ENCODE assay signal across 9 mouse cellular contexts in genomic region chr15:30480676-30481075, GRCm38 (mm10).
DNase-seq lines count a peak whose midpoint lies in the region; ATAC-seq lines count a peak whose summit lies in the region.
"Had no signal": no experiment of that assay in that cellular context is flagged by ENCODE, and none has a peak within 500 bp of the region (broad histone marks: within the 10 kb centered on the region; RNA-seq: fewer than 3 reads in every experiment).

No protein-coding gene starts in this region.

- peak; percentile 86 for DNase-seq in heart, adult 11 months
- DNase-seq in ovary, postnatal 14 days (ENCODE audit: low spot score), result peak; percentile 8
- no peak for DNase-seq in ovary, postnatal 10 days (ENCODE audit: low spot score)
- peak; percentile 35 to 42 for DNase-seq in layer of hippocampus, adult 18-20 months (ENCODE audit: low spot score in 2 of 2)
- peak; percentile 47 for DNase-seq in right cerebral cortex, postnatal 4 days

- H3K4me2 ChIP-seq in heart, embryonic 11.5 days, result no peak overlapping the region
- no peak overlapping the region for H3K4me2 ChIP-seq in liver, embryonic 12.5 days
- H3K4me2 ChIP-seq in intestine, embryonic 16.5 days (ENCODE audit: low read depth, low read length), result no peak overlapping the region
- H3K4me2 ChIP-seq: stomach, embryonic 15.5 days had no signal

- no peak for ATAC-seq in heart, embryonic 11.5 days (replicated peaks; ENCODE audit: insufficient number of reproducible peaks, low FRiP score, low TSS enrichment)
- ATAC-seq in liver, embryonic 12.5 days, result no peak
- no peak for ATAC-seq in intestine, embryonic 16.5 days

- H3K4me3 ChIP-seq in heart, embryonic 11.5 days (ENCODE audit: low read depth, low read length), result no peak overlapping the region
- no peak overlapping the region for H3K4me3 ChIP-seq in liver, embryonic 12.5 days
- H3K4me3 ChIP-seq in intestine, embryonic 16.5 days (ENCODE audit: low read length), result no peak overlapping the region
- H3K4me3 ChIP-seq: stomach, embryonic 15.5 days had no signal

- H3K27me3 ChIP-seq in heart, embryonic 11.5 days (ENCODE audit: control insufficient read depth, insufficient read depth, low read length), result no peaks in the 10 kb centered on the region
- H3K27me3 ChIP-seq in liver, embryonic 12.5 days (replicated peaks), result no peaks in the 10 kb centered on the region
- H3K27me3 ChIP-seq in intestine, embryonic 16.5 days (replicated peaks; ENCODE audit: control insufficient read depth, insufficient read depth, low read length), result no peaks in the 10 kb centered on the region
- H3K27me3 ChIP-seq: stomach, embryonic 15.5 days had no signal

- H3K9ac ChIP-seq in heart, embryonic 11.5 days (ENCODE audit: low read depth, low read length), result no peak overlapping the region
- no peak overlapping the region for H3K9ac ChIP-seq in liver, embryonic 12.5 days
- no peak overlapping the region for H3K9ac ChIP-seq in intestine, embryonic 16.5 days (ENCODE audit: low read depth, low read length)
- H3K9ac ChIP-seq: stomach, embryonic 15.5 days had no signal

- H3K4me1 ChIP-seq in heart, embryonic 11.5 days (ENCODE audit: control insufficient read depth, insufficient read depth, low read length), result no peaks in the 10 kb centered on the region
- H3K4me1 ChIP-seq in liver, embryonic 12.5 days, result no peaks in the 10 kb centered on the region
- no peaks in the 10 kb centered on the region for H3K4me1 ChIP-seq in intestine, embryonic 16.5 days (ENCODE audit: control insufficient read depth, insufficient read depth, low read length)
- H3K4me1 ChIP-seq: stomach, embryonic 15.5 days had no signal

- no peak overlapping the region for H3K27ac ChIP-seq in heart, embryonic 11.5 days (ENCODE audit: low read depth, low read length)
- H3K27ac ChIP-seq in liver, embryonic 12.5 days, result no peak overlapping the region
- H3K27ac ChIP-seq in intestine, embryonic 16.5 days (ENCODE audit: low read length), result no peak overlapping the region
- H3K27ac ChIP-seq: stomach, embryonic 15.5 days had no signal

- no peaks in the 10 kb centered on the region for H3K9me3 ChIP-seq in heart, embryonic 11.5 days (replicated peaks; ENCODE audit: control insufficient read depth, low read length)
- H3K9me3 ChIP-seq in liver, embryonic 12.5 days (replicated peaks), result no peaks in the 10 kb centered on the region
- H3K9me3 ChIP-seq in intestine, embryonic 16.5 days (ENCODE audit: control insufficient read depth, low read length), result no peaks in the 10 kb centered on the region
- H3K9me3 ChIP-seq: stomach, embryonic 15.5 days had no signal

- WGBS in heart, embryonic 11.5 days (ENCODE audit: insufficient replicate concordance), result 73% methylated on average over 15 of the region's 15 CpGs
- 72% methylated on average over 15 of the region's 15 CpGs for WGBS in liver, embryonic 12.5 days (ENCODE audit: insufficient replicate concordance)
- 67% methylated on average over 15 of the region's 15 CpGs for WGBS in intestine, embryonic 16.5 days

- no peaks in the 10 kb centered on the region for H3K36me3 ChIP-seq in heart, embryonic 11.5 days (ENCODE audit: control insufficient read depth, insufficient read depth, low read length)
- H3K36me3 ChIP-seq in liver, embryonic 12.5 days, result no peaks in the 10 kb centered on the region
- H3K36me3 ChIP-seq in intestine, embryonic 16.5 days (ENCODE audit: control insufficient read depth, insufficient read depth, low read length), result no peaks in the 10 kb centered on the region
- H3K36me3 ChIP-seq: stomach, embryonic 15.5 days had no signal
